9 mouse cellular contexts compared by ENCODE assay signal in genomic region chr11:36526381-36526780, GRCm38 (mm10).
DNase-seq lines count a peak whose midpoint lies in the region; ATAC-seq and TF ChIP-seq lines count a peak whose summit lies in the region.
"Had no signal": no experiment of that assay in that cellular context is flagged by ENCODE, and none has a peak within 500 bp of the region (broad histone marks: within the 10 kb centered on the region; RNA-seq: fewer than 3 reads in every experiment).

No protein-coding gene starts in this region.

- peak; percentile 82 for TF ChIP-seq CTCF in ES-Bruce4 (IDR thresholded peaks at IDR 0.05; ENCODE audit: low read depth, low read length)
- peak; percentile 86 for TF ChIP-seq CTCF in liver, embryonic 14.5 days (IDR thresholded peaks at IDR 0.05; ENCODE audit: low read depth)

- H3K27me3 ChIP-seq in ES-Bruce4 (ENCODE audit: control insufficient read depth, insufficient read depth, low read length, poor library complexity, severe bottlenecking): no peaks in the 10 kb centered on the region
- H3K27me3 ChIP-seq in liver, embryonic 14.5 days (ENCODE audit: control insufficient read depth, insufficient read depth, low read length): no peaks in the 10 kb centered on the region

- DNase-seq in adrenal gland, adult 18-20 months (ENCODE audit: low spot score in 2 of 2): peak; percentile 78 to 81
- DNase-seq in gastrocnemius, postnatal 10 days: peak; percentile 77
- DNase-seq in kidney, postnatal 25 days: peak; percentile 81 to 86
- DNase-seq in liver, embryonic 14.5 days (ENCODE audit: low read depth in 3 of 3, low spot score in 3 of 3): peak; percentile 2 to 7 (median 7)
- peak; percentile 84 for DNase-seq in retina, embryonic 14.5 days (ENCODE audit: low spot score)
- DNase-seq in urinary bladder, postnatal 4 days (ENCODE audit: low spot score in 2 of 2): peak; percentile 42 to 82

- 8% methylated on average over 8 of the region's 8 CpGs for WGBS in liver, embryonic 14.5 days (ENCODE audit: insufficient replicate concordance)

- H3K4me2 ChIP-seq in liver, embryonic 14.5 days (ENCODE audit: low read depth): no peak overlapping the region
- H3K4me2 ChIP-seq: limb, embryonic 12.5 days had no signal

- no peaks in the 10 kb centered on the region for H3K4me1 ChIP-seq in ES-Bruce4 (ENCODE audit: control insufficient read depth, insufficient read depth, low read length)
- no peaks in the 10 kb centered on the region for H3K4me1 ChIP-seq in liver, embryonic 14.5 days (replicated peaks; ENCODE audit: control insufficient read depth in 2 of 2, insufficient read depth in 2 of 2, low read length in 1 of 2)
- H3K4me1 ChIP-seq: limb, embryonic 12.5 days had no signal

- H3K9ac ChIP-seq in ES-Bruce4 (ENCODE audit: low read depth, poor library complexity, severe bottlenecking): no peak overlapping the region
- no peak overlapping the region for H3K9ac ChIP-seq in liver, embryonic 14.5 days (replicated peaks)
- H3K9ac ChIP-seq: limb, embryonic 12.5 days had no signal

- TF ChIP-seq EP300 in ES-Bruce4 (IDR thresholded peaks at IDR 0.05; ENCODE audit: insufficient read depth, low read depth, low read length): no peak
- no peak for TF ChIP-seq EP300 in liver, embryonic 14.5 days (IDR thresholded peaks at IDR 0.05; ENCODE audit: low read depth)

- no peak overlapping the region for H3K4me3 ChIP-seq in ES-Bruce4 (ENCODE audit: low read depth, low read length)
- no peak overlapping the region for H3K4me3 ChIP-seq in liver, embryonic 14.5 days (ENCODE audit: insufficient read depth in 1 of 2, low read depth in 2 of 2, low read length in 2 of 2)
- H3K4me3 ChIP-seq: limb, embryonic 12.5 days had no signal

- no peaks in the 10 kb centered on the region for H3K36me3 ChIP-seq in ES-Bruce4 (ENCODE audit: control insufficient read depth, insufficient read depth, low read length, poor library complexity, severe bottlenecking)
- no peaks in the 10 kb centered on the region for H3K36me3 ChIP-seq in liver, embryonic 14.5 days (replicated peaks; ENCODE audit: control insufficient read depth, insufficient read depth, low read depth)
- H3K36me3 ChIP-seq: limb, embryonic 12.5 days had no signal

- no peaks in the 10 kb centered on the region for H3K9me3 ChIP-seq in ES-Bruce4 (replicated peaks; ENCODE audit: control insufficient read depth, insufficient read depth, low read length, poor library complexity, severe bottlenecking)
- no peaks in the 10 kb centered on the region for H3K9me3 ChIP-seq in liver, embryonic 14.5 days (ENCODE audit: control insufficient read depth, low read length)
- H3K9me3 ChIP-seq: limb, embryonic 12.5 days had no signal

- peak; percentile 79 for ATAC-seq in common myeloid progenitor, adult 5-6 weeks (replicated peaks; ENCODE audit: low read depth, poor library complexity, severe bottlenecking)
- ATAC-seq in liver, embryonic 14.5 days (ENCODE audit: insufficient read depth): no peak

- TF ChIP-seq POLR2A in ES-Bruce4 (IDR thresholded peaks at IDR 0.05; ENCODE audit: insufficient read depth, low read length): no peak

- no peak overlapping the region for H3K27ac ChIP-seq in ES-Bruce4 (ENCODE audit: insufficient read depth, low read length)
- H3K27ac ChIP-seq in liver, embryonic 14.5 days: no peak overlapping the region
- H3K27ac ChIP-seq: limb, embryonic 12.5 days had no signal

Comparison
In these comparisons a context has a peak if more than half of its experiments do, and no peak if none do; other contexts are left out.
1. DNase-seq: peak in every context shown above with its lines; median percentile 84 in retina, embryonic 14.5 days; 84 in kidney, postnatal 25 days; 80 in adrenal gland, adult 18-20 months; 77 in gastrocnemius, postnatal 10 days; 62 in urinary bladder, postnatal 4 days; 7 in liver, embryonic 14.5 days.